Mouse (Mus musculus) hindbrain, embryonic 11.5 days (tissue): ENCODE measurements at regions not wholly inside any gene's neighbourhood (a gene's known extent, or its start where the extent isn't known, plus 50 kb on each side); places are given as distances from the start of the nearest gene placed in this dataset.
"Not testable (repeated sequence)": the region's sequence is repeated elsewhere in the genome, so short reads cannot be mapped to it uniquely, and the experiment has no call there.

Experiments used
- ATAC-seq: fragments of 200-750 bp; cut with Nextera tagmentation; 2 replicates; pipeline ENCODE4 v1.8.0; 2017; ENCODE audit warnings: mild to moderate bottlenecking, moderate TSS enrichment, moderate library complexity; ENCODE audit not compliant: low FRiP score
- DNase-seq: peaks from one replicate; pipeline ENCODE4 v3.0.0-alpha.2; 2015; ENCODE audit warnings: low spot score
- H3K27ac ChIP-seq: fragments of 300-500 bp; sonication (generic); 2 replicates; pipeline ENCODE4 v1.5.1; 2014; ENCODE audit warnings: mild to moderate bottlenecking, low read depth, low read length
- H3K27me3 ChIP-seq: fragments of 300-500 bp; sonication (generic); 2 replicates; pipeline ENCODE4 v1.6.1; 2014; ENCODE audit warnings: mild to moderate bottlenecking, low read length, moderate library complexity, mixed read lengths; ENCODE audit not compliant: control insufficient read depth, insufficient read depth
- H3K36me3 ChIP-seq: fragments of 300-500 bp; sonication (generic); 2 replicates; pipeline ENCODE4 v1.6.1; 2014; ENCODE audit warnings: mild to moderate bottlenecking, low read length, moderate library complexity, mixed read lengths; ENCODE audit not compliant: control insufficient read depth, insufficient read depth
- H3K4me1 ChIP-seq: fragments of 300-500 bp; sonication (generic); replicated peaks from 2 replicates; pipeline ENCODE4 v1.6.1; 2014; ENCODE audit warnings: low read length, mixed read lengths; ENCODE audit not compliant: control insufficient read depth, insufficient read depth
- H3K4me2 ChIP-seq: fragments of 300-500 bp; sonication (generic); replicated peaks from 2 replicates; pipeline ENCODE4 v1.6.1; 2014; ENCODE audit warnings: mild to moderate bottlenecking, low read depth, low read length
- H3K4me3 ChIP-seq: fragments of 300-500 bp; sonication (generic); 2 replicates; pipeline ENCODE4 v1.5.1; 2014; ENCODE audit warnings: low read depth, low read length
- H3K9ac ChIP-seq: fragments of 300-500 bp; sonication (generic); 2 replicates; pipeline ENCODE4 v1.6.1; 2014; ENCODE audit warnings: low read depth, low read length
- H3K9me3 ChIP-seq: fragments of 300-500 bp; sonication (generic); 2 replicates; pipeline ENCODE4 v1.6.1; 2016; ENCODE audit warnings: low read length; ENCODE audit not compliant: control insufficient read depth
- WGBS: fragments of 180-500 bp; shearing (Covaris S2); extraction: QIAGEN DNeasy Blood & Tissue Kit; methylation state at CpG from one replicate; pipeline ENCODE4 v1.1.7; 2014; 5-methylcytosine and 5-hydroxymethylcytosine counted together

DNA sequence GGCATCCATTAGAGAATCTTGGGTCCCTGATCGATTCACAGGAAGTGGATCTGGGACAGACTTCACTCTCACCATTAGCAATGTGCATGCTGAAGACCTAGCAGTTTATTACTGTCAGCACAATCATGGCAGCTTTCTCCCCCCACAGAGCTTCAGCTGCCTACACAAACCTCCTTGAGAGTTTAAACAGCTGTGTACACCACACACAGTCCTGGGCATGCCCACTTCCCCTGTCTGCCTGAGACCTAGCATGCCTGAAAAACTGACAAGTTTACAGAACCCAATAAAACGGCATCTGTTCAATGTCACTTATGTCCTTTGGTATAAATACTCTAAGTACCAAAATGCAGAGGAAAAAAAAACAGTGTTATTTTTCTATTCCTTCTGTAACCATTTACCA, 435.7 kb downstream of the Rpia start:
- H3K4me2 ChIP-seq: no peak overlapping the region
- DNase-seq (peak; percentile 1), ATAC-seq (no peak)
- H3K27ac ChIP-seq: no peak overlapping the region
- no peaks in the 10 kb centered on the region for H3K36me3 ChIP-seq
- no peaks in the 10 kb centered on the region for H3K9me3 ChIP-seq
- no peaks in the 10 kb centered on the region for H3K27me3 ChIP-seq
- 80% methylated on average over 2 of the region's 2 CpGs for WGBS
- no peak overlapping the region for H3K9ac ChIP-seq
- no peaks in the 10 kb centered on the region for H3K4me1 ChIP-seq
- H3K4me3 ChIP-seq: no peak overlapping the region

DNA sequence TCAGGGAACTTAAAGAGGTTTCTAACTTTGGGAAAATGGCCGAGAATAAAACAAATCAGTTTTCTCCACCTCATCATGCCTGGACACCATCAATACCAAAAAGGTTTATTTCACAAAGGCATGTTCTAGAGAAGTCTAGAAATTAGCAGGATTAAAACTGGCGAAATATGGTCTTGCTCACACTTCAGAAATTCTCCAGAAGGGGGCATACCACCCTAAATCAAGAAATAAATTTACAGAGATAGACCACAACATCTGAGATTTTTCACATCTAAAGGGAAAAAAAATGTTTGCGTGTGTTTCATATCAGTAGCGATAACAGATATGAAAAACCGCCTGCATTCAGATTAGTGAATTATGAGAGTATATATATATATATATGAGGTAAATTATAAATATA, 449.9 kb downstream of the Rpia start:
- Histone ChIP-seq H3K9me3 (no peaks in the 10 kb centered on the region), H3K27me3 (no peaks in the 10 kb centered on the region), H3K4me3 (no peak overlapping the region), H3K36me3 (no peaks in the 10 kb centered on the region), H3K4me1 (no peaks in the 10 kb centered on the region), H3K27ac (no peak overlapping the region), H3K4me2 (no peak overlapping the region), H3K9ac (no peak overlapping the region)
- no peak for DNase-seq
- no peak for ATAC-seq
- 81% methylated on average over 5 of the region's 5 CpGs for WGBS

GRCm38 (mm10) chr6:70340691-70341090, 451.3 kb downstream of the Rpia start:
- not testable (repeated sequence) for H3K9ac ChIP-seq, H3K27ac ChIP-seq, H3K4me2 ChIP-seq, DNase-seq, H3K36me3 ChIP-seq, H3K4me1 ChIP-seq, ATAC-seq, H3K27me3 ChIP-seq, H3K4me3 ChIP-seq, H3K9me3 ChIP-seq
- 82% methylated on average over 2 of the region's 2 CpGs for WGBS

DNA sequence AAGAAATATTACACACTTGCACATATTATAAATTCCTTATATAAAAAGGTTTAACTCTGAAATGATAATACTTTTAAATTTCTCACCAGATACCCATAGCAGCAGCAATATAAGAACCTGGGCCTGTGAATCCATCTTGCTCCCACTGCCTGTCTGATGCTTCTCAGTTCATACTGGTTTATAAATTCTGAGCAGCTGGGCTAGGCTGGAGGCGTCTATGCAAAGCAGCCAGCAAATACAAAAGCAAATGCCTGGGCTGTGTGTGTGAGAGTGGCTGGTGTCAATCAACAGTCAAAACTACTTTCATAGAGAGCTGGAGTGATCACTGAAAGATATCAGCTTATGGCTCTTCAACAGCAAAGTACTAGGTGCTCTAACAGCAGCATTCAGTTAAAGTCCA, 476.7 kb downstream of the Rpia start:
- no peak for ATAC-seq
- Histone ChIP-seq H3K27me3 (no peaks in the 10 kb centered on the region), H3K4me1 (no peaks in the 10 kb centered on the region), H3K4me2 (no peak overlapping the region), H3K9me3 (no peaks in the 10 kb centered on the region), H3K27ac (no peak overlapping the region), H3K9ac (no peak overlapping the region), H3K4me3 (no peak overlapping the region), H3K36me3 (no peaks in the 10 kb centered on the region)
- no peak for DNase-seq
- WGBS: 75% methylated on average over 1 of the region's 1 CpGs

GRCm38 (mm10) chr6:70314667-70315066, 477.4 kb downstream of the Rpia start:
- ATAC-seq, H3K4me2 ChIP-seq, H3K9me3 ChIP-seq, H3K4me1 ChIP-seq, H3K27ac ChIP-seq, H3K4me3 ChIP-seq, H3K9ac ChIP-seq, H3K36me3 ChIP-seq, H3K27me3 ChIP-seq, DNase-seq: not testable (repeated sequence)
- 81% methylated on average over 2 of the region's 2 CpGs for WGBS

- not testable (repeated sequence) for H3K4me3 ChIP-seq, H3K9ac ChIP-seq, H3K27me3 ChIP-seq, H3K27ac ChIP-seq, H3K4me2 ChIP-seq, ATAC-seq, H3K4me1 ChIP-seq, H3K9me3 ChIP-seq, H3K36me3 ChIP-seq, DNase-seq
These were observed 490.9 kb downstream of the Rpia start for GRCm38 (mm10) chr6:70301100-70301499.

DNA sequence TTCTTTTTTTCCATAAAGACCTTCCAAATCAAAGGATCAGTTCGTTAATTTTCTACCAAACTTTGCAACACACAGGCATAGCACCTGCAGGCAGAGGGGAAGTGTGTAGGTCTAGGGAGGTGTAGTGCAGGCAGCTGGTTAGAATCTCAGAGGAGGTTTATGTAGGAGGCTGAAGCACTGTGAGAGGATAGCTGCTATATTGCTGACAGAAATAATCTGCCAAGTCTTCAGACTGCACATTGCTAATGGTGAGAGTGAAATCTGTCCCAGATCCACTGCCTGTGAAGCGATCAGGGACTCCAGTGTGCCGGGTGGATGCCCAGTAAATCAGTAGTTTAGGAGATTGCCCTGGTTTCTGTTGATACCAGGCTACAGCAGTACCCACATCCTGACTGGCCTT, 531.8 kb downstream of the Rpia start:
- not testable (repeated sequence) for H3K9me3 ChIP-seq, H3K36me3 ChIP-seq, H3K27me3 ChIP-seq, H3K9ac ChIP-seq, H3K4me3 ChIP-seq, ATAC-seq, DNase-seq, H3K4me1 ChIP-seq, H3K27ac ChIP-seq, H3K4me2 ChIP-seq
- WGBS: 87% methylated on average over 3 of the region's 3 CpGs

DNA sequence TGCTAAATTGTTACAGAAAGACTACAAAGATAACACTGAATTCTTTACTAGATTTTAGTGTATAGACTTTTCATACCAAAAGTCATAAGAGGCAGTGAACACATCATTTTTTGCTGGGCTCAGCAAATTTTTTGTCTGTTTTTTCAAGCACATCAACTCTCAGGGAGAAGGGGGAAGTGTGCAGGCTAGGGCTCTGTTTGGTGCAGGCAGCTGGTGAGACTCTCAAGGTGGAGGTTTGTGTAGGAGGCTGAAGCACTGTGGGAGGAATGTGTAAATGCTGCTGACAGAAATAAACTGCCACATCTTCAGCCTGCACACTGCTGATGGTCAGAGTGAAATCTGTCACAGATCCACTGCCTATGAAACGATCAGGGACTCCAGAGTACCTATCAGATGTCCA, 551.9 kb downstream of the Rpia start:
- not testable (repeated sequence) for DNase-seq, H3K9me3 ChIP-seq, H3K4me3 ChIP-seq, H3K27me3 ChIP-seq, H3K36me3 ChIP-seq, H3K4me2 ChIP-seq, H3K27ac ChIP-seq, H3K4me1 ChIP-seq, ATAC-seq, H3K9ac ChIP-seq
- WGBS: no CpG with 5 or more reads among the region's 1 CpGs

- DNase-seq (no peak), ATAC-seq (no peak)
- no peaks in the 10 kb centered on the region for H3K27me3 ChIP-seq
- WGBS: 81% methylated on average over 4 of the region's 4 CpGs
- H3K4me3 ChIP-seq: no peak overlapping the region
- no peaks in the 10 kb centered on the region for H3K9me3 ChIP-seq
- H3K4me1 ChIP-seq: no peaks in the 10 kb centered on the region
- no peak overlapping the region for H3K27ac ChIP-seq
- no peaks in the 10 kb centered on the region for H3K36me3 ChIP-seq
- H3K4me2 ChIP-seq: no peak overlapping the region
- H3K9ac ChIP-seq: no peak overlapping the region
These were observed 564.9 kb downstream of the Rpia start for GRCm38 (mm10) chr6:70227166-70227565.
